Mouse (Mus musculus): ENCODE data around the gene Psmb7. TPM values are rescaled to one million over a fixed set of nuclear protein-coding genes. Genes with fewer than 3 reads are reported as not detected.
A peak's percentile ranks its signal among the peaks of the same experiment; 100 is the strongest.

The Psmb7 gene
- polyA plus RNA-seq, 1 experiment = 265 TPM

- no peak for TF ChIP-seq CTCF (IDR thresholded peaks at IDR 0.05; ENCODE audit: borderline replicate concordance, extremely low read depth, insufficient read depth, insufficient read length)
- TF ChIP-seq POLR2A (IDR thresholded peaks at IDR 0.05; ENCODE audit: borderline replicate concordance, extremely low read depth, insufficient read depth, insufficient read length, poor library complexity, severe bottlenecking) = no peak
- no peak for DNase-seq (ENCODE audit: low read depth)
Measured at GRCm38 (mm10) chr2:38542366-38542765, 101.5 kb downstream of the Psmb7 start.

DNA sequence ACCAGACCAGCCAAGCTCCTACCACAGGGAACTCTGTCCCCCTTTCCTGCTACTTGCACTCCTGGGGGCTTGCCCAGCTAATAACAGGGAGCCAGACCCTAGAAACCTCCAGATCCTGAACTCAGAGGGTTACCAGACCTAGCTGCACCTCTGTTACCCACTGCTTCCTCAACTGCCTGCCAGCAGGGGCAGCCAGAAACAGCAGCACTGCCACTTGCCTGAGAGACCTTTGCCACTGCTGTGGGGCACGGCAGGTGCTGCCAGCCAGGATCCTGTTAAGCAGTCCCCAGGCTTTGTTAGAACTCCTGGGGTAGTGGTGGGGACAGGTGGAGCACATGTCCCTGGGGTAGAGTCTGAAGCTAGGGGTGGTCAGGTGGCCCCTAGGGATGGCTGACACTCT, 102.3 kb downstream of the Psmb7 start:
- TF ChIP-seq CTCF (IDR thresholded peaks at IDR 0.05; ENCODE audit: borderline replicate concordance, extremely low read depth, insufficient read depth, insufficient read length) = no peak
- no peak for TF ChIP-seq POLR2A (IDR thresholded peaks at IDR 0.05; ENCODE audit: borderline replicate concordance, extremely low read depth, insufficient read depth, insufficient read length, poor library complexity, severe bottlenecking)
- DNase-seq (ENCODE audit: low read depth) = no peak

DNA sequence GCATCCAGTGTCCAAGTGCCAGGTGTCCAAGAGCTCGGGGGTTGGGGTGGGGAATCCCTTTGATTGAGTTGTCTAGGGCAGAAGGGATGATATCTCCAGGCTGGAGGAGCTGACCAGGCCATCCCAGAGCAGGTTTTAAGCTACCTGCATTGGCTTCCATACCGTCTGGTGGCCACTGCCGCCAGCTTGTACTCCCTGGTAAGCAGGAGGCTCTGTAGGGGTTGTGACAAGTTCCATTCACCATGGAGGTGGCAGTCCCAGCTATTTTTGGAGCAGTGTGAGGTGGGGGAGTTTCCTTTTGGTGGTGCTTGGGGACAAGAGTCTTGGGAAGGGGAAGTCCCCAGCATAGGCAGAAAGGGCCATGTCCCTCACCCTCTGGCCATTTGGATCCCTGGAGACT, 102.8 kb downstream of the Psmb7 start:
- DNase-seq (ENCODE audit: low read depth) = no peak

GRCm38 (mm10) chr2:38540666-38541065, 103.2 kb downstream of the Psmb7 start:
- TF ChIP-seq CTCF (IDR thresholded peaks at IDR 0.05; ENCODE audit: borderline replicate concordance, extremely low read depth, insufficient read depth, insufficient read length) (no peak), POLR2A (IDR thresholded peaks at IDR 0.05; ENCODE audit: borderline replicate concordance, extremely low read depth, insufficient read depth, insufficient read length, poor library complexity, severe bottlenecking) (no peak)
- no peak for DNase-seq (ENCODE audit: low read depth)

More for the DNA sequence above, 102.8 kb downstream of the Psmb7 start:
- TF ChIP-seq CTCF (IDR thresholded peaks at IDR 0.05; ENCODE audit: borderline replicate concordance, extremely low read depth, insufficient read depth, insufficient read length) (no peak), POLR2A (IDR thresholded peaks at IDR 0.05; ENCODE audit: borderline replicate concordance, extremely low read depth, insufficient read depth, insufficient read length, poor library complexity, severe bottlenecking) (no peak)

GRCm38 (mm10) chr2:38539677-38540076, 104.2 kb downstream of the Psmb7 start:
- TF ChIP-seq POLR2A (IDR thresholded peaks at IDR 0.05; ENCODE audit: borderline replicate concordance, extremely low read depth, insufficient read depth, insufficient read length, poor library complexity, severe bottlenecking) = no peak
- no peak for TF ChIP-seq CTCF (IDR thresholded peaks at IDR 0.05; ENCODE audit: borderline replicate concordance, extremely low read depth, insufficient read depth, insufficient read length)
- peak; percentile 85 for DNase-seq (ENCODE audit: low read depth)

Other genes starting within 250 kb of the Psmb7 start
- 41.8 and 50.4 TPM in 2 replicates for gene Nek6, start 132.4 kb downstream of the Psmb7 start, polyA plus RNA-seq (2012; rRNA removed)
- 1.2 and 2.1 TPM in 2 replicates for gene Nr5a1, start 70.5 kb upstream of the Psmb7 start, polyA plus RNA-seq (2012; rRNA removed)